Mouse (Mus musculus): ENCODE results near the gene Arhgef19.

GRCm38 (mm10) chr4:141284486-141284885 is 45.2 kb downstream of the Arhgef19 start:
- TF ChIP-seq CTCF (IDR thresholded peaks at IDR 0.05; ENCODE audit: low read depth) (no peak), EP300 (optimal IDR thresholded peaks at IDR 0.05) (no peak)
